Mouse (Mus musculus): ENCODE measurements around the gene Foxo4.

Gene Foxo4

GRCm38 (mm10) chrX:101299055-101299454 is 44.7 kb downstream of the Foxo4 start, which contains the start of gene Nlgn3:
Nlgn3 (plus strand) TSS chrX:101299168.
- peak; percentile 47 for DNase-seq

DNA sequence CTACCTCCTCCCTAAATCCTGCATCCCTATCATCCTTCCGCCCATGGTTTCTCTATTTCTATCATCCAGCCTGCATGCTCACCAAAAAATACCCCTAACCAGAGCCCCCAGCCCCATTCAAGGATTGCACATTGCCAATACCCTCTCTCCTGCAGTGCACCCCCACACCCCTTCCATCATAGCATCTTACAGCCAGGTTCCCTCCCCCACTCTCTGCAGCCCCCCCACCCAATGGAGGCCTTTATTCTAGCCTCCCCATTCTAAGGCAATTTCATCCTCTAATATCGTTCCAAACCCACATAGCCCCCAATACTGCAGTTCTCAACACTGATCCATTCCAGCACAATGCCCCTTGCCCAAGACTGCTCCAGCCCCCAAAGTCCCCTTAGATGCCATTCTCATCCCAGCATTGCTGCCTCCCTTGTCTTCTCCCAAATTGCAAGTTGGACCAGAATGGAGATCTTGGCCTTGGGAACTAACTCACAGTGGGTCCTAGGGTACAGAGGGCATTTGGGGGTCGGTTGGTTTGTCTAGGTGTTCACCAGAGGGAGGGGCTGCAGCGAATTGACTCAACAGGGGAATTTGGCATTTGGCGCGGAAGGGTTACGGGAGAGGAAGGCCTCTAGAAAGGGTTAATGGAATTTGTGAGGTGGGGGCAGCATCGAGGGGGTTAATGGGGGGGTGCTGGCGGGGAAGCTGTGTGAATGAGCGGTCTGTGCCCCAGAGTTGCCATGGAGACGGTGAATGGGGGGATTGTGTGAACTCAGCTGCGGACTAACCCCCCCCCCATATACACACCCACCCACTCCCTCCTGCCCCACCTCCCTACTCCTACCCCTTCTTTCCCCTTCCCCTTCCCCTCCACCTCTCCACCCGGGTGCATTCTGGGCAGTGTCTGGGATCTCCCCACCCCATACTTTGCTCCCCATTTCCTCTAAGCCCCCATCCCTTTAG is 45.4 kb downstream of the Foxo4 start:
- DNase-seq: no peak

DNA sequence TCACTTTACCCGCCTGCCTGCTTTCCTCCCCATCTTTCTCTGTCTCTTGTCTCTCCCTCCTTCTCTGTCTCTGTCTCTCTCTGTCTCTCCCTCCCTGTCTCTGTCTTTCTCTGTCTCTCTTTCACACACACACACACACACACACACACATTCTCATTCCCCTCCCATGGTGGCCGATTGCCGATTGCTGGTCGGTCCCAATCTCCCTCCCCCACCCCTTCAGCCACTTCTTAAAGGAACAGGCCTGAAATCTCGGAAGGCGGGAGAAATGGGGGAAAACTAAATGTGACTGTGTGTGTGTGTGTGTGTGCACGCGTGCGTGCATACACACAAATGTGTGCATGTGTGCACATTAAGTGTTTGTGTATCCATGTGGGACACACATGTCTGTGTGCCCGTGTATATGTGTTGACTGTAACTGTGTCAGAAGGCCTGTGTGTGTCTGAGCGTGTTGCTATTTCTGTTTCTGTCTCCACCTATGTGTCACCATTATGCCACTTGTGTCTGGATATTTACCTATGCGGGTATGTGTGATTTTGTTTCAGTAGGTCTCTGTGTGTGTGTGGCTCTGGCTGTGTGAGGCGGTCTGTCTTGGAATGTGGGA is 46.2 kb downstream of the Foxo4 start:
- no peak for DNase-seq

GRCm38 (mm10) chrX:101301654-101302053 is 47.3 kb downstream of the Foxo4 start:
- no peak for DNase-seq

DNA sequence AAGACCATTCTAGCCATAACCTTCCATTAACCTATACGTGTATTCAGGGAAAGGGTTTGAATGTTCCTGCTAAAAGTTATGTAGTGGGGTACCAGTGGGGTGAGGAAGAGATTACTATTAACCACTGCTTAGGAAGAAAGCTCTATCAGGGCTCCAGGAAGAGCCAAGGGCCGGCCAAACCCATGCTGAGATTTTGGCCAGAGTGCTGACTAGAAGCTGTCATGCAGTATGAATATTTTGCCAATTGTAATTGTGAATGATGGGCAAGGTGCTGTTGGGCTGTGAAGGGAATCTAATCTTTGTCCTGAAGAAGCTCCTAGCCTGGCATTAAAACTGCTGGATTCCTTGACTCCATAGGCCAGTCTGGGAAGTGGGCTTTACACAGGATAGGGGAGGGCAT is 50.3 kb downstream of the Foxo4 start:
- no peak for DNase-seq

DNA sequence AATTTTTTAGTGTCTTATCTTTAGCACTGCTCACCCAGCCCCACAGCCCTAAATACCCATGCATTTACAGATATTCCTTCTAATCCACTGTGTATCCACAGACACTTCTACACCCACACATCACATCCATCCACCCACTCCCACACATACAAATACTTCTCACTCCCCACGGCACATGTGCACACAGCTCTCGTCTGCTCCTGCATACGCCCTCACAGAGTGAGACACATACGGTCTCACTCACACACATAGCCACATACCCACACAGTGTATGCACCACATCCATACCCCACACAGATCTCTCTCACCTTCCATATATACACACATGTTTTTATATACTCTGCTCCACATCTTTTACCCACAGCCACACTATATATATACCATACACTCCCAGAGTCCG is 55.0 kb downstream of the Foxo4 start:
- DNase-seq: no peak

Data from cerebellum, adult 11 months (tissue).